Mouse (Mus musculus) MEL (cell line): ENCODE measurements around the gene Igfbp6. TPM values are rescaled to one million over a fixed set of nuclear protein-coding genes. Genes with fewer than 3 reads are reported as not detected.

Experiments used
- DNase-seq: peaks from one replicate; pipeline ENCODE4 v3.0.0; 2011; ENCODE audit warnings: low read depth, low spot score
- H3K27ac ChIP-seq: 2 replicates; pipeline ENCODE4 v1.5.1; 2012; ENCODE audit warnings: low read depth, mild to moderate bottlenecking, control low read depth, low read length, moderate library complexity; ENCODE audit not compliant: control insufficient read depth
- H3K27me3 ChIP-seq, 2 experiments: fragments of 150-350 bp in 1 of 2; sonication (generic) in 1 of 2; 2 replicates each; pipeline ENCODE4 v1.6.1; 2012; ENCODE audit warnings: low read length in 2 of 2, mild to moderate bottlenecking in 2 of 2, improper control_type of control experiment in 1 of 2, moderate library complexity in 1 of 2; ENCODE audit not compliant: insufficient read depth in 2 of 2, control insufficient read depth in 1 of 2
- H3K36me3 ChIP-seq, 2 experiments: 2 replicates each; pipeline ENCODE4 v1.6.1; 2012 to 2014; ENCODE audit warnings: low read length in 2 of 2, improper control_type of control experiment in 1 of 2, inconsistent platforms in 1 of 2, mild to moderate bottlenecking in 1 of 2; ENCODE audit not compliant: insufficient read depth in 2 of 2, control insufficient read depth in 1 of 2
- H3K4me1 ChIP-seq, 2 experiments: fragments of 150-350 bp in 1 of 2; sonication (generic) in 1 of 2; 2 replicates each; pipeline ENCODE4 v1.6.1; 2012; ENCODE audit warnings: low read length in 2 of 2, improper control_type of control experiment in 1 of 2, mild to moderate bottlenecking in 1 of 2; ENCODE audit not compliant: insufficient read depth in 2 of 2, control insufficient read depth in 1 of 2
- H3K4me3 ChIP-seq, 2 experiments: fragments of 150-350 bp in 1 of 2; sonication (generic) in 1 of 2; 2 replicates each; pipeline ENCODE4 v1.5.1; 2012; ENCODE audit warnings: low read depth in 2 of 2, low read length in 2 of 2, mild to moderate bottlenecking in 2 of 2, moderate library complexity in 2 of 2, control low read depth in 1 of 2, improper control_type of control experiment in 1 of 2; ENCODE audit not compliant: control insufficient read depth in 1 of 2, insufficient read depth in 1 of 2
- H3K79me2 ChIP-seq: 2 replicates; pipeline ENCODE4 v1.6.1; 2012; ENCODE audit warnings: mild to moderate bottlenecking, low read length, moderate library complexity; ENCODE audit not compliant: control insufficient read depth, poor library complexity, insufficient read depth
- H3K9ac ChIP-seq: 2 replicates; pipeline ENCODE4 v1.6.1; 2012; ENCODE audit warnings: low read depth, mild to moderate bottlenecking, control low read depth, low read length, moderate library complexity; ENCODE audit not compliant: control insufficient read depth, poor library complexity, severe bottlenecking
- H3K9me3 ChIP-seq: fragments of 150-350 bp; sonication (generic); replicated peaks from 2 replicates; pipeline ENCODE4 v1.6.1; 2012; ENCODE audit warnings: mild to moderate bottlenecking, low read length, improper control_type of control experiment, moderate library complexity; ENCODE audit not compliant: insufficient read depth
- BHLHE40 ChIP-seq: IDR thresholded peaks from 2 replicates; pipeline ENCODE4 v1.6.1; 2012; ENCODE audit warnings: low read depth, mild to moderate bottlenecking, inconsistent platforms, low read length, improper control_type of control experiment, borderline replicate concordance
- CHD2 ChIP-seq: IDR thresholded peaks from 2 replicates; pipeline ENCODE4 v1.6.1; 2011; ENCODE audit warnings: low read length, improper control_type of control experiment
- ETS1 ChIP-seq: IDR thresholded peaks from 2 replicates; pipeline ENCODE4 v1.6.1; 2012; ENCODE audit warnings: low read depth, mild to moderate bottlenecking, inconsistent platforms, low read length, improper control_type of control experiment, moderate library complexity
- GABPA ChIP-seq: IDR thresholded peaks from 2 replicates; pipeline ENCODE4 v1.6.1; 2012; ENCODE audit warnings: low read depth, mild to moderate bottlenecking, inconsistent platforms, low read length, improper control_type of control experiment, moderate library complexity
- MAZ ChIP-seq: IDR thresholded peaks from 2 replicates; pipeline ENCODE4 v1.6.1; 2012; ENCODE audit warnings: low read depth, mild to moderate bottlenecking, inconsistent platforms, low read length, improper control_type of control experiment
- MYC ChIP-seq: IDR thresholded peaks from 2 replicates; pipeline ENCODE4 v1.6.1; 2011; ENCODE audit warnings: low read depth, mild to moderate bottlenecking, low read length, improper control_type of control experiment, moderate library complexity
- NELFE ChIP-seq: IDR thresholded peaks from 2 replicates; pipeline ENCODE4 v1.6.1; 2011; ENCODE audit warnings: low read depth, low read length, improper control_type of control experiment
- POLR2A ChIP-seq, 2 experiments: IDR thresholded peaks; 2 replicates each; pipeline ENCODE4 v1.6.1; 2011 to 2012; ENCODE audit warnings: low read length in 2 of 2, mild to moderate bottlenecking in 2 of 2, control low read depth in 1 of 2, improper control_type of control experiment in 1 of 2, low read depth in 1 of 2, moderate library complexity in 1 of 2; ENCODE audit not compliant: control insufficient read depth in 1 of 2, insufficient read depth in 1 of 2, poor library complexity in 1 of 2
- POLR2AphosphoS2 ChIP-seq: IDR thresholded peaks from 2 replicates; pipeline ENCODE4 v1.6.1; 2011; ENCODE audit warnings: low read length, improper control_type of control experiment
- RAD21 ChIP-seq: IDR thresholded peaks from 2 replicates; pipeline ENCODE4 v1.6.1; 2011; ENCODE audit warnings: mild to moderate bottlenecking, low read depth, low read length, improper control_type of control experiment
- SIN3A ChIP-seq: IDR thresholded peaks from 2 replicates; pipeline ENCODE4 v1.6.1; 2012; ENCODE audit warnings: low read length, improper control_type of control experiment, inconsistent platforms
- SMC3 ChIP-seq: IDR thresholded peaks from 2 replicates; pipeline ENCODE4 v1.6.1; 2011; ENCODE audit warnings: low read depth, low read length, improper control_type of control experiment
- TBP ChIP-seq: IDR thresholded peaks from 2 replicates; pipeline ENCODE4 v1.8.0; 2011; ENCODE audit warnings: low read depth, low read length, improper control_type of control experiment
- TCF12 ChIP-seq: IDR thresholded peaks from 2 replicates; pipeline ENCODE4 v1.6.1; 2014; ENCODE audit warnings: low read depth, mild to moderate bottlenecking, inconsistent platforms, low read length, improper control_type of control experiment, moderate library complexity
- UBTF ChIP-seq: IDR thresholded peaks from 2 replicates; pipeline ENCODE4 v1.6.1; 2012; ENCODE audit warnings: low read depth, mild to moderate bottlenecking, inconsistent platforms, low read length, improper control_type of control experiment, moderate library complexity, borderline replicate concordance; ENCODE audit not compliant: insufficient read depth
- USF1 ChIP-seq: IDR thresholded peaks from 2 replicates; pipeline ENCODE4 v1.6.1; 2014; ENCODE audit warnings: low read depth, mild to moderate bottlenecking, inconsistent platforms, low read length, improper control_type of control experiment, moderate library complexity
- ZC3H11A ChIP-seq: IDR thresholded peaks from 2 replicates; pipeline ENCODE4 v1.6.1; 2012; ENCODE audit warnings: low read depth, mild to moderate bottlenecking, inconsistent platforms, low read length, improper control_type of control experiment
- ZMIZ1 ChIP-seq: IDR thresholded peaks from 2 replicates; pipeline ENCODE4 v1.6.1; 2012; ENCODE audit warnings: low read depth, mild to moderate bottlenecking, inconsistent platforms, low read length, improper control_type of control experiment, moderate library complexity
- polyA plus RNA-seq, 2 experiments: library from polyadenylated mRNA; stranded (reverse) in 1 of 2; unstranded in 1 of 2; fragments of >175 nt in 1 of 2; fragments of >200 nt in 1 of 2; gene quantifications; 2 replicates each; pipeline versions ENCODE4 v1.2.1 to v1.2.4; 2012; ENCODE audit warnings: low replicate concordance in 2 of 2, low read depth in 1 of 2; ENCODE audit not compliant: insufficient read length in 2 of 2, insufficient read depth in 1 of 2, missing spikeins in 1 of 2
- total RNA-seq: library from RNA; depleted of rRNA; stranded (reverse); fragments of 300-350 nt; gene quantifications from 2 replicates; pipeline ENCODE4 v1.2.3, GENCODE M21; 2012

Gene Igfbp6
- total and polyA plus RNA-seq, 3 experiments: 0.65 to 1.8 TPM; not detected in 1

DNA sequence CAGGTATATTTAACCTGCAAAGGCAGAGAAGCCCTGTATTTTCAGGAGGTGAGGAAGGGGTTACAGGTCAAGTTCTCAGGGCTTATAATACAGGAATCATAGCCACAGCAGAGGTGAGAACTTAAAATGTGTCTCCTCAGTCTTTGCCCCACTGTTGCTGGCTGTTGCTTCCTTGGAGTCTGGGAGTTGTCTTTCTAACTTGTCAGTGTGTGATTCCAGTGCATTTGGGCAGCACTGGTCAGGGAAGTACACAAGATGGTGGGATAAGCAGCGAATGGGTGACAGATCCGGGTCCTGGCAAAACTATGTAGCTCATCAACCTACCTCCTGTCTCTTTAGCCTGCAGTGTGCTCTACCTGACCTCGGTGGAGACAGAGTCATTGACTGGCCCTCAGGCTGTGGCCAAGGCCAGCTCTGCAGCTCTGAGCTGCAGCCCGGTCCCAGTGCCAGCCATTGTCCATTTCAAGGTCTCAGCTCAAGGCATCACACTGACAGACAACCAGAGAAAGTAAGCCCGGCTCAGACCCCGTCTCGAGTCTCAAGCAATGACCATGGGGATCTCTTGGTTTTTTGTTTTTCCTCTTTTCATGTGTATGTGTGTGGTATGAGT, 29.4 kb upstream of the Igfbp6 start:
- Histone ChIP-seq H3K27me3 (no peaks in the 10 kb centered on the region), H3K36me3 (peaks cover 0 to 3% of the 10 kb centered on the region in 2 experiments; a peak in 2 of 4 replicates), H3K9ac (no peak overlapping the region), H3K79me2 (no peaks in the 10 kb centered on the region), H3K27ac (no peak overlapping the region), H3K4me3 (no peak overlapping the region), H3K4me1 (no peaks in the 10 kb centered on the region), H3K9me3 (no peaks in the 10 kb centered on the region)
- TF ChIP-seq UBTF: no peak
- DNase-seq: no peak

DNA sequence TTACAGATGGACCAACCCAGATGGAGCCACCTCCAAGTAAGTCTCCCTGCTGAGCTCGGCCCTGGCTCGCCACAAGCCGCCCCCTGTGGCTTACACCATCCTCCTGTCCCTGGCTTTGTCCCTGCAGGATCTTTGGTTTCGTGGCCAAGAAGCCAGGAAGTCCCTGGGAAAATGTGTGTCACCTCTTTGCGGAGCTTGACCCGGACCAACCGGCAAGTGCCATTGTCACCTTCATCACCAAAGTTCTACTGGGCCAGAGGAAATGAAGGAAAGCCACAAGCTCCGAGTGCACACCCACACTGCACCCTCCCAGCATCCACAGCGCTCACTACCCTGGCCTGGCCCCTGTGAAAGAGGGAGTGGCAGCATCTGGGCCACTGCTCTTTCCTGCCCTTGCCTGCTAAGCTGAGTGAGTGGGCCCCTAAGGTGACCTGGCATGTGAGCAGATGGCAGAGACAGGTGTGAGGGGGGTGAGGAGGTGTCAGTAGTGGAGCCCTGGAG, 28.4 kb upstream of the Igfbp6 start:
- TF ChIP-seq USF1 (no peak), ZMIZ1 (no peak), SMC3 (no peak), CHD2 (no peak), ZC3H11A (no peak), POLR2AphosphoS2 (no peak), ETS1 (no peak), MAZ (no peak), POLR2A (IDR thresholded peaks at IDR 0.05; ENCODE audit: control insufficient read depth in 1 of 2, insufficient read depth in 1 of 2, low read depth in 1 of 2, low read length in 2 of 2, poor library complexity in 1 of 2) (no peak), MYC (no peak), SIN3A (no peak), GABPA (no peak), TCF12 (no peak), TBP (no peak), RAD21 (no peak), NELFE (no peak), BHLHE40 (no peak)
- TF ChIP-seq, all 39 proteins: peak for 0
- no peaks in the 10 kb centered on the region for H3K9me3 ChIP-seq
- H3K79me2 ChIP-seq: no peaks in the 10 kb centered on the region
- no peak overlapping the region for H3K4me3 ChIP-seq
- H3K27me3 ChIP-seq: no peaks in the 10 kb centered on the region
- DNase-seq: no peak
- H3K36me3 ChIP-seq: peaks cover 0 to 3% of the 10 kb centered on the region in 2 experiments; a peak in 2 of 4 replicates
- no peak overlapping the region for H3K27ac ChIP-seq
- H3K9ac ChIP-seq: no peak overlapping the region
- H3K4me1 ChIP-seq: no peaks in the 10 kb centered on the region
